Mouse (Mus musculus): ENCODE data around the gene Man1a2. TPM values are rescaled to one million over a fixed set of nuclear protein-coding genes. Genes with fewer than 3 reads are reported as not detected.

Gene Man1a2
- total RNA-seq (2017) = 94.5 and 97.1 TPM in 2 replicates

GRCm38 (mm10) chr3:100685087-100685762 is at the start of gene Man1a2:
Gene Man1a2 (minus strand): TSS chr3:100685503.
- peak; percentile 87 for ATAC-seq (ENCODE audit: extremely low read depth, insufficient number of reproducible peaks, low FRiP score, poor library complexity, severe bottlenecking)

GRCm38 (mm10) chr3:100734482-100735154 is 49.3 kb upstream of the Man1a2 start:
- ATAC-seq (ENCODE audit: extremely low read depth, insufficient number of reproducible peaks, low FRiP score, poor library complexity, severe bottlenecking) = no peak

DNA sequence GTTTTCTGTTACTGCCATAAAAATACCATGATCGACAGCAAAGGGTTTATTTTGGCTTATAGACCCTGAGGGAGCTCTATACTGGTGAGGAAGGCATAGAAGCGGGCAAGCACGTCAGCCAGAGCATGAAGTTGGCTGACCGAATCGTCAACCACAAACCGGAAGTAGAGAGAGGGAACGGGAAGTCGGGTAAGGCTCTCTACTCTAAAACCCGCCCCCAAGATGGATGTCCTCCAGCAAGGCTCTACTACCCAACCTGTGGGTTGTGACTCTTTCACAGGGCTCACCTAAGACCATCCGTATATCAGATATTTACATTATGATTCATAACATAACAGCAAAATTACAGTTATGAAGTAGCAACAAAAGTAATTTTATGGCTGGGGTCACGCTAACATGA is 46.6 kb upstream of the Man1a2 start:
- ATAC-seq (ENCODE audit: extremely low read depth, insufficient number of reproducible peaks, low FRiP score, poor library complexity, severe bottlenecking) = no peak

DNA sequence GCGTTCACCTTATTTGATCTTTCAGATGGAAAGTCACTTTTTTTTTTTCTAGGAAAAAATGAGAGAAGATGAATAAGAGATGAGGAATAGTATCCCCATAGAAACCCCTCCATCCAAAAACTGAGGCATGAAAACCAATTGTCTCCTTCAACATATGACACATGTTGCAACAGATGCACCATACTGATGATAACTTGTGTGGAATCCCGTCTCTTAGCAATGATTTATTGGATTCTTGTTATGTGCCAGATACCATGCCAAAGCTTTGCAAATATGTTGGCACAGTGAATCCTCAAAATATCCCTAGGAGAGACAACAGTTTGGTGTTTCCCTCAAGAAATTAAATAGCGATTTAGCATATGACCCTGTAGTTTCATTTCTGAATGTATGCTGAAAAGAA is 46.0 kb upstream of the Man1a2 start:
- ATAC-seq (ENCODE audit: extremely low read depth, insufficient number of reproducible peaks, low FRiP score, poor library complexity, severe bottlenecking) = no peak

DNA sequence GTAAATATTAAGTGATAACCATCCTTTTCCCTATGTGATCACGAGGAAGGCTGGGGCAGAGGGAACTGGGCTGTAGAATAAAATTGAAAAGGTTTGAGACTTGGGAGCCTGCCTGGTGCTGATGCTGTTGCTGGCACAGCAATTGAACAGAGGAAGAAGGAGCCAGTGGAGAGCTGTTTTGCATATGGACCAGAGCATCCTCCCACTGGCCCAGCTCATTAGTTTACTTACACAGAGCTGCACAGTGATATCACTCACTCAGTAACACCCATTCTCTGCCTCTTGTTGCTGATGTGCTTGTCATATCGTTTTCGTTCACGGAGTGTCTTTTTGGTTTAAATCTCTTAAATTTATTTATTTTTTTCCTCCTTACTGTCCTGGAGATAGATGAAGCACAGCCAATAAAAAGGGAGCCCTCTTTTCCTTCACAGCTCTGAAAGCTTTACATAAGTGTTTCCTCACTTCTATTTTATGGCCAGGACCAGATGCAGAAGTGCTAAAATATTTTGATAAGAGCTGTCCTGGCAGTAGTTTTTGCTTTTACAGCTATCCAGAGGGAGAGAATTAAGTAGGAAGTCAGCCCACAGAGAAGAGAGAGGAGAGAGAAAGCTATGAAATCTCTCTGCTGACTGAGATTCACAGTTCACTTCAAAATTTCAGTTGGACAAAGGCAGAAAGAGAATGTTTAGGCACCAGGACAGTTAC is 42.9 kb upstream of the Man1a2 start:
- ATAC-seq (ENCODE audit: extremely low read depth, insufficient number of reproducible peaks, low FRiP score, poor library complexity, severe bottlenecking) = no peak

- ATAC-seq (ENCODE audit: extremely low read depth, insufficient number of reproducible peaks, low FRiP score, poor library complexity, severe bottlenecking) = no peak
These were observed 40.8 kb upstream of the Man1a2 start for GRCm38 (mm10) chr3:100725960-100726674.

- no peak for ATAC-seq (ENCODE audit: extremely low read depth, insufficient number of reproducible peaks, low FRiP score, poor library complexity, severe bottlenecking)
These were observed 35.5 kb upstream of the Man1a2 start for GRCm38 (mm10) chr3:100720786-100721300.

DNA sequence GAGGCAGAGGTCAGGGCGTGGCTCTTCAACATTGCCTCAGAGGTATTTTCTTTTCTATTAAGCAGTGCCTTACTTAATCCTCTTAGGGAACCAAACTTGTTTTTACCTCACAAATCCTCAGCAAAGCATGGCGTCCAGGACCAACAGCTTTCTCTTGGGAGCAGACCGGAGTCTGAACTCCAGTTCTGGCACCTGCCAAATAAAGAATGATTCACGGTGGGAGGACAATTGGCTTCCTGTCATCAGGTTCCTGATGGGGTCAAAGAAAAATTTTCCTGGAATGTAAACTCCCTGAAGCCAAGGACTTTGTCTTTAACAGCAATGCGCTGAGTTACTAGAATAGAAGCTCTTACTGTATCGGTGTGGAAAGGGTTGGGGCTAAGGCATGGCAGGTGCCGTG is 30.9 kb upstream of the Man1a2 start:
- no peak for ATAC-seq (ENCODE audit: extremely low read depth, insufficient number of reproducible peaks, low FRiP score, poor library complexity, severe bottlenecking)

DNA sequence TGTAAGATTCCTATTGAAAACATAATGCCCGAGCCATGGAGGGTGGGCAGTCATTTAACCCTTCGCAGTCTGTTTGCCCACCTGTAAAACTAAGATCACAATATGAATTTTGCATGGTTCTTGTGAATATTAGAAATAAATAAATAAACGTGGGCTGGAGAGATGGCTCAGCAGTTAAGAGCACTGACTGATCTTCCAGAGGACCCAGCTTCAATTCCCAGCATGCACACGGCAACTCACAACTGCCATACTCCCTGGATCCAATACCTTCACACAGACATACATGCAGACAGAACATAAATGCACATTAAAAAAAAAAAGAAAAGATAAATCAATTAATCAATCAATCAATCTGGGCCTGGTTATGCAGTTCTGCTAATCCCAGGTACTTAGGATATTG is 30.1 kb upstream of the Man1a2 start:
- ATAC-seq (ENCODE audit: extremely low read depth, insufficient number of reproducible peaks, low FRiP score, poor library complexity, severe bottlenecking) = no peak

DNA sequence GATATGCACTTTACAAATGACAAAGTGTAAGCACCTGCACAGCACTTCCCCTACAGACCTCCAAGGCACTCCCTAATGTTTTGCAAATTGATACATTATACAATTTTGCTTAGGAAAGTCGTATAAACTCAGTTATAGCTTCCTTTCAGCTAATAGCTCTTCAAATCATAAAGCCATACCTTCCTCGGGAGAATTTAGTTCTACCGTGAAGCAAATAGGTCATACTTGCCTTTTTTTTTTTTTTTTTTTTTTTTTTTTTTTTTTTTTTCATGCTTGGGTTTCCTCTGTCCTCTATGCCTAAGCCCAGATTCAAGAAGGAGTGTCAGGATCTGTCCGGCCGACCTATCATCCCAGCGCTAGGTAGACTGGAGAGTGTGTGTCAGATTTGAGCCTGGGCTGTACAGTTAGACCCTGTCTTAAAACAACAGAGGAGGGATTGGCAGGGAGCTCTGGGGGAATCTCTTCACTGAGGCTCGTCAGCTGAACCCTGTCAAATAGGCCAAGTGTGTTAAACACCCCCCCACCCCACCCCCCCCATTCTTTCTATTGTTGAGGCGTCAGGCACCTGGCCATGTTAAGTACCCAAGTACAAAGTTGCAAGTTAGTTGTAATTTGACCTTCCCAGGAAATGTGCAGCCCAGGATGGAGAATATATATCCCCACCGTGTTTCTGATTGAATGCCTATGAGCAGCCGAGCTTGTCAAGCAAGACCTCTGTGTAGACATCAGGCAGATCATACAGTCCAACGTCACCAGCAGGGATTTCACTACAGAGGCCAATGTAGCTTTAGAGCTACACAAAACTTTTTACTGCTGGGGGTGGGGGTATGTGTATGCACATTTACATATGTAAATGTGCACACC is 28.1 kb upstream of the Man1a2 start:
- ATAC-seq (ENCODE audit: extremely low read depth, insufficient number of reproducible peaks, low FRiP score, poor library complexity, severe bottlenecking) = no peak

DNA sequence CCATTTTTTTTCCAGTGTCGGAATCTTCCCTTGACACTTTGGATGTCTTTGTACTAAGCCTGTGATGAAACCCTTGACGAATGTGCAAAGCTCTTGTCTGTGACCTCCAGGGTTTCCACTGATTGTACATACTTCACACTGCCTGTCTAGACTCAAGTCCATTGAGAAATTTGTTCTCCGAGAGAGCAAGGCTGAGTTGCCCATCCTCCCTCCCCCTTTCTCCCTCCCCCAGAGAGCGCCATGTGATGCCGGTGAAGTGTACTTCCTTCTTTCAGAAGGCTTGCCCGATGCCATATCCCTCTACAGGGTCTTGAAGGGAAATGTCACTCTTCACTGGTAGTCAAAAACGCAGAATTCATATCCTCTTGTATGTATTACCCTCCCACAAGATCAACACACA is 26.8 kb upstream of the Man1a2 start:
- peak; percentile 63 for ATAC-seq (ENCODE audit: extremely low read depth, insufficient number of reproducible peaks, low FRiP score, poor library complexity, severe bottlenecking)

DNA sequence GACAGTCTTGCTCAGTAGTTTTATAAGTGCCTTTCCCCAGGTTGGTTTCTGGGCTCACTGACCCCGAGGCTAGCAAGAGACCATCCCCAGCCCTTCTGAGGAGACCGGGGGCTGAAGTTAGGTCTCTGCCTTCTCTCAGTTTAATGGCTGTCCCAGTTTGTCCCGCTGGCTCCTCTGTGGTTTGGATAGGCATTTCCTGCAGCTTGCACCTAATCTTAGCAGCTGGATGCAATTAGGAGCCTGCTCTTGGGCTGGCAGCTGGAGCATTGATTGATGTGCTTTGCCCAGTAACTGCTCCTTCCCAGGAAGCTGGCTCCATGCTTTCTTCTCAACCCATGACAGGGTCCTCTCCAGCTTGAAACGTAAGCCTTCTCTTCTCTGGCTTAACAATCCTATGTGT is 26.2 kb upstream of the Man1a2 start:
- no peak for ATAC-seq (ENCODE audit: extremely low read depth, insufficient number of reproducible peaks, low FRiP score, poor library complexity, severe bottlenecking)

- ATAC-seq (ENCODE audit: extremely low read depth, insufficient number of reproducible peaks, low FRiP score, poor library complexity, severe bottlenecking) = no peak
These were observed 21.8 kb upstream of the Man1a2 start for GRCm38 (mm10) chr3:100707117-100707516.

DNA sequence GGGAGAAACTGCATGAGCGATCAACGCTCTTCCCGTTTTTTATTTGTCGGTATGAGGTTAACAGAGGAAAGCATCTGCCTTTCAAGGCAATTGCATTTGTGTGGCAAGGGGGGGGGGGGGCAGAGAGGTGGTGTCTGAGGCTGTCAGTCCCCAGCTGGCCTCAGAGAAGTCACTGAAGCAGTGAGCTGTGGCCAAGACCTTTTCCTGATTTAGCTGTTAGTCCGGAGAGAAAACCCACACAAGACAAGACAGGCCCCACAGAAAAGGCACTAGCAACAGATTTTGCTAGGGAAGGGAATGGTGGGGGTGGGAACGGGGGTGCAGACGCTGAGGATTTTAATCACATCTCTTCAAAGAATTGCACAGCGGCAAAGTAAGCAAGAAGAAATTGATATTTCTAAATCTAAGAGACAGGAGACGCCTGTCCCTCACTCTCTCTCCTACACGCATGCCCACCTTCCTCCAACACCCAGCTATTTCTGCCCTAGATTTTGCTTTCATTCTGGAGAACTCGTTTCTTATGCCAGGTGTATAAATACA is 19.9 kb upstream of the Man1a2 start:
- ATAC-seq (ENCODE audit: extremely low read depth, insufficient number of reproducible peaks, low FRiP score, poor library complexity, severe bottlenecking) = peak; percentile 51; the same call in 1 of the 2 replicates

- peak; percentile 14; the same call in 1 of the 2 replicates for ATAC-seq (ENCODE audit: extremely low read depth, insufficient number of reproducible peaks, low FRiP score, poor library complexity, severe bottlenecking)
These were observed 18.7 kb upstream of the Man1a2 start for GRCm38 (mm10) chr3:100703847-100704644.

GRCm38 (mm10) chr3:100702875-100703846 is 17.9 kb upstream of the Man1a2 start:
- ATAC-seq (ENCODE audit: extremely low read depth, insufficient number of reproducible peaks, low FRiP score, poor library complexity, severe bottlenecking) = peak; percentile 13
